Mouse (Mus musculus): ENCODE data around the gene Actl10. TPM values are rescaled to one million over a fixed set of nuclear protein-coding genes. Genes with fewer than 3 reads are reported as not detected.

Actl10 gene
- total RNA-seq, 2 experiments from 2014 or later: not detected

DNA sequence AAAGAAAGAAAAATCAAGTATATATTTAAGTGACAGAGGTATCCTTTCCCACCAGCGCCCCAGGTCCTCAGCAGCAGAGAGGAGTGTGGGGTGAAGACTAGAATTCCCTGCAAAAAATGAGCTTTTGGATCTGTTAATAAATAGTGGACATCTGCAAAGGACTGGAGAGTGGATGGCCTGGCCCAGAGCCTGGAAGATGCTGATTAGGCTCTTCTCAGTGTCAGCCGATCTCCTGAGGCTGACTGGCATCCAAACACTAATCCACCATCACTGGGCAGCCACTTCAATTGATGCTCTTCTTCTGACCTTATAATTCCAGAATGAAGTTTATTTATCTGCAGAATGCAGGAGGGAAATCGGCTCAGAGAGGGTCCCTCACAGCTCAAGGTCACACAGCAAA lies 21.4 kb downstream of the Actl10 start:
- intact Hi-C loops (cut with DNase I): no loop called here
- DNase-seq (ENCODE audit: low spot score in 2 of 2): no peak

DNA sequence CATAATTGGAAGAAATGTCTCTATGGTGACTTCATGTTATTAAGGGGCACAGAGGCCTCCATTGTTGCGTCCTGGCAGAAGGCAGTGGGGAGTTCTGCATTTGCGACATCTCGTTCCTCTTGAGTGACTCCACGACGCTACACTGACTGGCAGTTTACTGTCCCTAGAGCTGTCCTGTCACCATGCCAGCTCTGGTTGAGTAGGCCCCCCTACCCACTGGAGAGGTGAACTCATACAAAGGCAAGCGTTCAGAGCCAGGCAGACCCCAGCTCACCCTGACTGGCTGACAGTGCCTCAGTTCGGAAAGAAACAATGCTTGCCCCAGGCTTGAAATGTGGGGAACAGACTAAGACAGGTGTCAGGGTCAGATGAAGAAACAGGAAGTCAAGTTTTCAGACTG lies 22.7 kb downstream of the Actl10 start:
- intact Hi-C loops (cut with DNase I): no loop called here
- no peak for DNase-seq (ENCODE audit: low spot score in 2 of 2)

DNA sequence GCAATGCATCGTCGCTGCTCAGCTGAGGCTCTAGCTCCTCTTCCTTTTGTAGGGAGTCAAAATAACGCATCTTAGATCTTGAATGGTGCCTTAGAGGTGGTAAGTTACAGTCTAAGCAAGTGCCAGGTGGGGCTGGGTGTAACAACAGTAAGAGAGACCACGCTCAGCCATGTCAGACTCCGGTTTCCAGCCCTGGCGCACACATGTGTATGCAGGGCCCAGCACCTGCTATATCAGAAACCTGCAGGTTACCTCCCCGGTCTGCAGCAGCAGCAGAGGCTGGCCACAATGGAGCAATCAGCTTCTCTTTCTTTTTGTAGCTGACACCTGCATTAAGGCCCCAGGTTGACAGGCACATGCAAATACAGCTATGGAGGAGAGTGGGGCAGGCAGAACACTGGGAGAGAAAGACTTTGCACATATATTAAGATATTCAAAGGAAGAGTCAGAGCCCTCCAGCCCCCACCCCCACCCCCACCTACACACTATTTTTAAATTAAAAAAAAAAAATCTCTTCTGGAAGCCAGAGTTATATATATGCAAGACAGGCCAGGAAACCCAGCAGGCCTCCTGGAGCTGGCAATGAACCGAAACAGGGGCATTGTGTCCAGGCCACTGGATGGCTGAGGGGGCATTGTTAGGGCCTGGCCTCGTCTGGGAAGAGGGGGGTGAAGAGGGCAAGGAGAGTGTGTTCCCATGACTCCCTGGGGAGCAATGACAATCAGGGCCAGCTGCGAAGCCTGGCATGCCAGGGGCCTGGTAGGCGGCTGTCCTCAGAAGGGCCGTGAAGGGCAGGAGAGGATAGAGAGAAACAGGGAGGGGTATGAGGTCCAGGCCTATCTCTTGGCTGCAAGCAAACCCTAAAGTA lies 25.5 kb downstream of the Actl10 start:
- DNase-seq (ENCODE audit: low spot score in 2 of 2): no peak
- intact Hi-C loops (cut with DNase I): no loop called here

DNA sequence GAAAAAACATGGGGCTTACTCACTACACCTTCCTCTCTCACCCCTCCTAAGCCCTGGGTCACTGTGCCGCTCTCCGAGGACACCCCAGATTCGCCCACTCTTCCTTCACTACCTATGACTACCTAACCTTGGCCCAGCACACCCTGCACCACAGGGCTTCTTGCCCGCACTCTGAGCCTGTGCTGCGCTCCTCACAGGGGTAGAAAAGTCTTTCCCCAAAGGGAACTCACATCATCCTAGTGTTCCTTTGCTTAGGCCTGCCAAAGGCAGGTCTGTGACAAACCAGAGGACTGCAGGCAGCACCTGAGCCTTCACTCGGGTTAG lies 26.1 kb downstream of the Actl10 start:
- DNase-seq (ENCODE audit: low spot score in 2 of 2): no peak
- intact Hi-C loops (cut with DNase I): no loop called here

DNA sequence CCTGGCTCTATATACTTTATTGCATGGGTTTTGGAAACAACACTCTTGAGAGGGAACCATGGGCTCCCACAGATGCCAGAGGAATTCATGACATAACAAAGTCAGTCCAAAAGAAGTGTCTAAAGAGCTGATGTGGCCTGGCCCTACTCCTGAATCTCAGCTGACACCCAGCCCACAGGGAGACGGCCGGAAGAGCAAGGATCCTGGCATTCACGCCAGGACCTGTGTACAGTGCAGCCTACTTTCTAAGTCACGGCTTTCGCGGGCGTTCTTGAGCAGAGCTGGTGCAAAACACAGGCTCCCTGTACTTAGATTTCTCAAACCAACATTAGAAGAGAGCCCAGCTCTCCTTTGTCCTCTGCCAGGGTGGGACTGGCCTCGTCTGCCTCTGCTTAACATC lies 29.0 kb downstream of the Actl10 start:
- DNase-seq (ENCODE audit: low spot score in 2 of 2): no peak
- intact Hi-C loops (cut with DNase I): no loop called here

DNA sequence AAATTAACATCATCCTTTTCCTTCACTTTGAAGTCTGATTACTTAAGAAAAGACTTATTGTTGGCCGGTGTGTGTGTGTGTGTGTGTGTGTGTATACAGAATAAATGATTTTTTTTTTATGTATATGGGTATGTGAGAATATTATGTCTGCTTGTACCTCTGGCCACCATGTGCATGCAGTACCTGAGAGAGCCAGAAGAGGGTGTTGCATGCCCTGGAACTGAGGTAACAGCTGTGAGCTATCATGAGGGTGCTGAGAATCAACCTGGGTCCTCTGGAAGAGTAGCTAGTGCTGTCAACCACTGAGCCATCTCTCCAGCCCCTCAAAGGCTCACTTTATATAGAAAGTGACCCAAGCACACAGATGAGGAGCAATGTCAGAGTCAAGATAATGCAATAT lies 29.8 kb downstream of the Actl10 start:
- DNase-seq (ENCODE audit: low spot score in 2 of 2): no peak
- intact Hi-C loops (cut with DNase I): no loop called here

DNA sequence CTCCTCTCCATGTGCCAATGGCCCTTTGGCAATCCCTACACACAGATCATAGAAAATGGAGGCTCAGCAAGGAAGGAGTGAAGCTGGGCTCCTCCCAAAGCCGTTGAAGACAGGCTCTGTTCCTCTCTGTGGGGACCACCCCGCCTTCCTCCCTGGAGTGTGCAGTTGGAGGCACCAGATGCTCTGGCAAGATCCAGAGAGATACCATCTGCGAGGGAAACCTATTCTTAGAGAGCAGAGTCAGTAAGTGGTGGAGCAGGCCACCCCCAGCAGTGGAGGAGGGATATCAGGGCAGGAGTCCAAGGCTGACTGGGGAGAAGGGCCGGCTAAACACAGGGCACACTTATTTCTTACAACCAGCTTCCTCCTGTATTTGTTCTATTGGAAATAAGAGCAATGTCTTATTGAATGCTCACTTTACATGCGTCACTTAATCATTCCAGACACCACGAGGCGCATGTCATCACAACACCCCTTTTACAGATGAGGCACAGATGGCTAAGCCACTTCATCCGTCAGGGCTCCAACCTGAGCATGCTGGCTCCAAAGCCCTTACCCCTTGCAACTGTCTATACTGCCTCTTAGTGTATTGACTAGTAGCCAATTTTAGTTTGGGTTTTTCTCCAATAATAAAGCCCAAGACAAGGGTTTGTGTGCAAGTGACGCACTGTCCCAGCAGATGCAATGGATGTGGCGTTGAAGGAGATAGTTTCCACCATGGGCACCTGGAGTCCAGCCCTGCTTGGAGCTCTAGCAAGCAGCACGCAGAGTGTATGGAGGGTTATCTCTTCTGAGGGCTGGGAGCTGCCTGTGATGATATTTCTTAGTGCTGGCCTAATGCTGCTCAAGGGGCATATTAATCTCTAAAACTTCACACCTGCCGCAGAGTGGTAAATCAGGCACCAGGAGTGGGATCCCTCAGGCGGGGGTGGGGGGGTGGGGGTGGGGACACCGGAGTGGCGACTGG lies 32.6 kb downstream of the Actl10 start:
- intact Hi-C loops (cut with DNase I): loop anchor here (1.0 to 2.0 kb wide), 2 partner anchors 27 to 29 kb away; partner anchors contain the start of genes 4930519P11Rik and Zfp341
- DNase-seq (ENCODE audit: low spot score in 2 of 2): peak; percentile 92 to 94

DNA sequence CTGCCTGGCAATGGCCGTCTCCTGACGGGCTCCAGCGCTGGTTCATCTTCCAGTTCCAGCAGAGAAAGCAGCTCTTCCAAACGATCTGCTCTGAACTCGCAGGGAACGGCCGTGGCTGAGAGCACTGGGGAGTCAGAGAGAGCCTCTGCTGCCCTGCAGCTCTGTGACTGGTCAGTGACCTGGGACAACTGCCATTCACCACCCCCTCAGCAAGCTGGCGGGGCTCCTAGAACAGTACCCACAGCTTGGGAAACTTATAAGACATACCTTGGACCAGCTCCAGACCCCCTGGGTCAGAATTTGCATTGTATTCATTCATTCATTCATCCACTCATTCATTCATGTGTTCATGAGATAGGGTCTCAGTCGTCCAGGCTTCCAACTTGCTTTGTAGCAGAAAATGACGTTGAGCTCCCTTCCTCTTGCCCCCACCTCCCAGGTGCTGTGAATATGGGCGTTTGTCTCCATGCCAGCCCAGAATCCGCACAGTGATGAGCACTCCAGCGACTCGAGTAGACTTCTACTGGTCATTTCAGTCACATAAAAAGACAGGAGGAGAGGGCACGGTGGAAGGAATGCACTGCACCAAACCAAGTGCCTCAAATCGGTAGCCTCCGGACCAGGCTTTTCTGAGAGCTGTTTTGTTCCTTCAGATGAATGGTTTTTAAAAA lies 33.5 kb downstream of the Actl10 start:
- intact Hi-C loops (cut with DNase I): loop anchor here (1.0 to 2.0 kb wide), 2 partner anchors 28 kb away; partner anchors contain the start of genes 4930519P11Rik and Zfp341
- DNase-seq (ENCODE audit: low spot score in 2 of 2): no peak

DNA sequence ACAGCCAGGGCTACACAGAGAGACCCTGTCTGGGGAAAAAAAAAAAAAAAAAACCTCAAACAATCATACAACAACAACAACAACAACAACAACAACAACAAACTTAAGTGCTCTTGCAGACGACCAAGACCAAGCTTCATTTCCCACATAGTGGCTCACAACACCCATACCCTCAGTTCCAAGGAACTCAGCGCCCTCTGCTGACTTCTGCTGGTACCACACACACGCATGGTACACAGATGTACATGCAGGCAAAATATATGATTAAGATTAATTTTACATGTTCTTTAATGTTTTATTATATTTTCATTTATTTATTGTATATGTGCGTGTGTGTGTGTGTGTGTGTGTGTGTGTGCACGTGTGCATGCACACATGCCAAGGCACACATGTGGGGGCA lies 34.8 kb downstream of the Actl10 start:
- intact Hi-C loops (cut with DNase I): no loop called here
- DNase-seq (ENCODE audit: low spot score in 2 of 2): no peak

DNA sequence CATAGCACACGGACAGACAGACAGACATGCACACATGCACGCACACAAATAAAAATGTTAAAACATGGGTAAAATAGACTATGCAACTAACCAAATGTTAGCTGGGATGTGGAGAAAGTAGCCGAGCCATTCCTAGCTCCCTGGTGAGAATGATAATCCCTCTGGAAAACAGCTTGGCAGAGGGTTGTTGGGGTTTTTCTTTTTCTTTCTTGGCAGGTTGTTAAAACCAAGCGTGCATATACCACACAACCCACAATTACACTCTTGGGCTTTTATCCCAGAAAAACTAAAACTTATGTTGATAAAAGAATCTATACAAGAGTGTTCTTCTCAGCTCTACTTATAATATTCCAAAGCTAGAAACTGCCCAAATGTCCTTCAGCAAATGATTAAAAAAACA lies 37.5 kb downstream of the Actl10 start:
- intact Hi-C loops (cut with DNase I): no loop called here
- DNase-seq (ENCODE audit: low spot score in 2 of 2): no peak

DNA sequence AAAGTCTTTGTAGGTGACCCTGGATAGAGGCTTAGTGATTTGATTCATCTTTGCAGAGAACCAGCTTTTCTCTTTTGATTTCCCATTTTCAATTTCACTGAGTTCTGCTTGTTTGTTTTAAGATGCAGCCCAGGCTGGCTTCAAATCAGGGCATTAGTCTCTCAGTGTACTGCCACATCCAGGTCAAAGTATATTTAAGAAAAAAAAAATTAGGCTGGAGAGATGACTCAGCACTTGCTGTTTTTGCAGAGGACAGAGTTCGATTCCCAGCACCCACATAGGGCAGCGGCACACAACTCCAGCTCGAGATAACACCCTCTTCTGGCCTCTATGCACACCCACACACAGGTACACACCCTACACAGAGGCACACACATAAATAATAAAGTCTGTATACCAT lies 39.7 kb downstream of the Actl10 start:
- intact Hi-C loops (cut with DNase I): no loop called here
- no peak for DNase-seq (ENCODE audit: low spot score in 2 of 2)

DNA sequence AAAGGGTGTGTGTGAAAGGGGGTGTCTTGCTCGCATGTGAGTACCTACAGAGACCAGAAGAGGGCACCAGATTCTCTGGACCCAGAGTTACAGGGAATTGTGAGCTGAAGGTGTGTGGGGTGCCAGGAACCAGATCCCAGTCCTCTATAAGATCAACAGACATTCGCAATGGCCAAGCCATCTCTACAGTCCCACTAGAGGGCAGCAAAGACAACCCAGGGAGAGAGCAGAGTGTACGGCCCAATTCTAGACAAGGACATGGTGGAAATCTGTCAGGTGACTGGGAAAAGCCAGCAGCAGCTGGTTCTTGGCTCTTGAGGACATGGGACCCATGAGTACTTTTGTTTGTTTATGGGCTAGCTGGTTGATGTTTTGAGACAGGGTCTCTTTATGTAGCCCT lies 41.4 kb downstream of the Actl10 start:
- intact Hi-C loops (cut with DNase I): no loop called here
- DNase-seq (ENCODE audit: low spot score in 2 of 2): no peak

DNA sequence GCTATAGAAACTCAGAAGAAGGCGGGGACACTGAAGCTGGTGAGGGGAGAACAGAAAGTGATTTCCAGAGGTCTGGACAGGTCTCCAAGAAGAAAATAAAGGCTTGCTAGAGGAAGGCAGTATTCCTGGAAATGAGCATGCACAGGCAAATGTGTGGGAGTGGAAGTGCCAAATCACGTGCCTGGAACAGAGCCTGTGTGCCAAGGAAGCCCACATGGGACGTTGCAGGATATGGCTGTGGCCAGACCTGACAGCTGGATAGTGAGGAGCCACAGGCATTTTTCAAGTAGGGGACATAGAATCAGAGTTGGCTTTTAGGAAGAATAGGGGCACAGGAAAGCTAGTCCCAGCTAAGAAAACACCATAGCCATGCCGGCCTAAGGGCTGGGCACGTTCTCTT lies 44.2 kb downstream of the Actl10 start:
- intact Hi-C loops (cut with DNase I): no loop called here
- peak in 1 of 2 experiments; percentile 37 for DNase-seq (ENCODE audit: low spot score in 2 of 2)

DNA sequence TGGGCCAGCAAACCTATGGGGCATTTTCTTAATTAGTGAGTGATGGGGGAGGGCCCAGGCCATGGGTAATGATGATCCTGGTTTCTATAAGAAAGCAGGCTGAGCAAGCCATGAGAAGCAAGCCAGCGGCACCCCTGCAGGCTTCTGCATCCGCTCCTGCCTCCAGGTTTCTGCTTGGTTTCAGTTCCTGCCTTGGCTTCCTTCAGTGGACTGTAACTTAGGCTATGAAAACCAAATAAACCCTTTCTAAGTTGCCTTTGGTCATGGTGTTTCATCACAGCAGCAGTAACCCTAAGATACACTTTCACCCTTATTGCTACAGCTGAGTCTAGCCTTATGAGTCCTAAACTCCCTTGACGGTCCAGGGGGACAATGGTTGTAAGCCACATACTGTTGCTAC lies 45.8 kb downstream of the Actl10 start:
- no peak for DNase-seq (ENCODE audit: low spot score in 2 of 2)
- intact Hi-C loops (cut with DNase I): no loop called here

DNA sequence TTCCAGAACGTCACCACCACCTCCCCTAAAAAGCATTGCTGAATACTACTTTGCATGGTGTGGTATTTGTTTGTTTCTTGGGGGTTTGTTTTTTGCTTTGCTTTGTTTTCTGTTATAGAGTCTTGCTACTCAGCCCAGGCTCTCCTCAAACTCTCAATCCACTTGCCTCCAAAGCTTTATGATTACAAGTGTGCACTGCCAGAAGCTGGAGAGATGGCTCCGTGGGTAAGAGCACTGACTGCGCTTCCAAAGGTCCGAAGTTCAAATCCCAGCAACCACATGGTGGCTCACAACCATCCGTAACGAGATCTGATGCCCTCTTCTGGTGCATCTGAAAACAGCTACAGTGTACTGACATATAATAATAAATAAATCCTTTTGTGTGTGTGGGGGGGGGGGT lies 49.0 kb downstream of the Actl10 start:
- intact Hi-C loops (cut with DNase I): no loop called here
- DNase-seq (ENCODE audit: low spot score in 2 of 2): no peak

DNA sequence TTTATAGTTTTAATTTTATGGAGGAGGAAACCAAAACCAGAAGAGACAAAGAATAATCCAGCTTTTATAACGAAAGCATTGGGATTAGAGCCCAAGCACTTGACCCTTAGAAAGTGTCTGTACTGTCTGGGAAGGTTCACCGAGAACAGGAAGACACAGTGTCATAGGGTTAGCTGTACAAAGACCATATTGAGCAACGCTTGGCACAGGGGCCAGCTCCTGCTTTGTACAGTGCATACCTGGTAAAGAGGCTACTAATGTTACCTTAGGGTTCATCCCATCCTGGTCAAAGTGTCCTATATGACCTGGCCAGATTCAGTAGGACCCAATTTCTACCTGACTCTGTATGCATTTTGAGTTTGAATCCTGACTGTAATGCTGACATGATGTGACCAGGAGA lies 49.7 kb downstream of the Actl10 start:
- intact Hi-C loops (cut with DNase I): no loop called here
- DNase-seq (ENCODE audit: low spot score in 2 of 2): no peak
